Mouse (Mus musculus) thymus, postnatal 36 days (tissue): ENCODE data around the gene Flt3.

Experiments used
- DNase-seq, 2 experiments: peaks; one replicate each; pipeline ENCODE4 v3.0.0; 2022; ENCODE audit warnings: mixed read lengths in 2 of 2

The Flt3 gene

DNA sequence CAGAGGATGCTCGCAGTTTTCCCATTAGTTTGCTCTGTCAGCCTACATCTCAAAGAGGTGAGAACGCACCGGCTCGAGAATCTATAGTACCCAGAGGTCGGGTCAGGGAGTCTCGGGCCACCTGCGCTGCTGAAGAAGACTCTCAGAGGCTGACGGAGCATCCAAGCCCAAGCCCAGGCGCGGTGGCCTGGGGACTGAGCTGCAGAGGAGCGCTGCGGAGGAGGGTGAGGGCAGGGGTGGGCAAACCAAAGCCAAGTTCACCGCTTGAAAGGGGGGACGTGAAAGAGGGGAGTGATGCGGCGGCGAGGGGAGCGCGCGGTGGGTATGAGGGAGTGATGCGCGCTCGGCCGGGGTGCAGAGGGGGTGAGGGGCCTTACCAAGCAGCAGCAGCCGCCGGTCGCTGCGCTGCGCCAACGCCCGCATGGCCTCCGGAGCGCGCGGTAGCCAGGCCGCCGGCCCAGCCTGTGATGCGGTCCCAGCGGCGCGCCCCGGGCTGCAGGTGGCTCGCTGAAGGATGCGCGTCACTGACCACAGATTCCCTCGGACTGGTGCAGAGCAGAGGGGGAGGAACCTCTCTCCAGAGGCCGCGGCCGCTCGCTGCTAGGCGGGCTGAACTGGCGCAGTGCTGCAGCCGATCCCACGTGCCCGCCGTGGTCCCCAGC is at the start of gene Flt3:
TSS of gene Flt3 (minus strand) at position 647 of the 662 bp plus-strand sequence.
- DNase-seq = peak in 1 of 2 experiments; percentile 21

DNA sequence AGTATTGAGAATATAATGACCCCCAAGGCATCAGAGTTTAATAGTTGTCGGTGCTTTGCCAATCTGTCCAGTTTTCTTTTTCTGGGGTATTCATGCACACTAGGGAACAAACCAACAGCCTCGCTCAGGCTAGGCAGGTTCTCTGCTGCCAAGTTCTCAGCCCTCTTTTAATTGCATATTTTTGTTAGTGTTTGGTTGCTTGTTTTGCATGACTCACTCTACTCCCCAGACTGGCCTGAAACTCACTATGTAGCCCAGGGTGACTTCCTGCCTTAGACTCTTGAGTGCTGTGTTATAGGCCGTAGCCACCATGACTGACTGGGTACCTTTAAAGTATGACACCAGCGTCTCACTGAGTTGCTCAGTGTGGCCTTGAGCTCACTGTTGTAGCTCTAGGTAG is 48.6 kb upstream of the Flt3 start:
- no peak for DNase-seq

DNA sequence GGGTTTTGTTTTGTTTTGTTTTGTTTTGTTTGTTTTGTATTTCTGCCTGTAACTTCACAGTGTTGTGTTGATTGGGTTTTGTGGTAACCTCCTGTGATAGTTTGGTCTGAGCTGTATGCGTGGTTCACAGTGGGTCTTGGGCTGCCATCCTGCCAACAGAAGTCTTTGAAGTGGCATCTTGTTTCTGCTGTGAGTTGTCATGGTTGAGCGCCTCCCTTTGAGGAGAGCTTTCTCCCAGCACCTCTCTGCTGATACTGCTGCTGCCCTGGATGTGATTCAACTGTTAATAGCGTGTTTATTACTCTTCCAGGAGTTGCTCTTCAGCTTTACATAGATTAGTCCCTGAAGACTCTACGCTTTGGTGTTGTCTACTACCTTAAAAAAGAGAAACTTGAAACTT is 48.2 kb upstream of the Flt3 start:
- DNase-seq = peak; percentile 23

DNA sequence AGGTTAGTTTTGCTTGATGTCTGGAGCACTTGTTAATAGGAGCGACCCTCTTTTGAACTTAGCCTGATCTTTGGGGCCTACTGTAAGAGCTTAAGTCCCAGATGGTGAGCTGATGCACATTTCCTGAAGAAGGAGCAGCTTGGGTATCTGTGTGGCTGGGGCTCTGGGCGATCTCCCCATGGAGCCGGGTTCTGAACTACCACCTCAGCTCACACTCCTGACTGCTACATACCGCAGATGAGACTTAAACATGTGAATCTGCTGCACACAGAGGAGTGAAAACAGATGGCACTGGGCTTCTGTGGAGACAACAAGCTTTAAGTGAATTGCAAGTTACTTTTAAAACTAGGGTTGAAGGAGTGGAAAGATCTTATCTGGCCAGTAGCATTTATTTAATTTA is 45.0 kb upstream of the Flt3 start:
- no peak for DNase-seq

DNA sequence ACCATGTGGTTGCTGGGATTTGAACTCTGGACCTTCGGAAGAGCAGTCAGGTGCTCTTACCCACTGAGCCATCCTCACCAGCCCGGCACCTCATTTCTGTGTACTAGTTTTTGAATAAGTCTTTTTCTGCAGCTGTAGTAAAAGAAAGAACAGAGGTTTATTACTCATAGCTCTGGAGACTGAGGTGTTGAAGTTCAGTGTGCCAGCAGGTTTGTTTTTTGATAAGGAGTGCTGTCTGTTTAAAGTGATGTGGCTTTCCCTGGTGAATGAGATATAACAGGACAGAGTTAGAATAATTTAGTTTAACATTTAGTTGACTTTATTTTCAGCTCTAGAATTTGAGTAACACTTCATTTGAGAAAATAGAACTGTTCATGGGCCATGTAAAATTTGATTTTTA is 44.5 kb upstream of the Flt3 start:
- DNase-seq = no peak

DNA sequence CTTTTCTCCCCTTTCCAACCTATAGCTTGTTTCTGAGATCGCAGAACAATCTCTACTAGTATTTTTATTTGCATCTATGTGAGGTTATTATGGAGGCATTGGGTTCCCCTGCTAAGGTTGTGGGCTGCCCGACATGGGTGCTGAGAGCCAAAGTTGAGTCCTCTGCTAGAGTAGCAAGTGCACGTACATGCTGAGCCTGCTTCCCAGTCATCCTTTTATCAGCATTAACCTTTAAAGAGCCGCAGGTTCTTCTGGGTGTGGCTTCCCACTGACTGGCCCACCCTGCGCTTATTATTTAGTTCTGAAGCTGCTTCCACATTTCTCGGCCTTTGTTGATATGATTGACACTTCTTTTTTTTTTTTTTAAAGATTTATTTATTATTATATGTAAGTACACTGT is 44.0 kb upstream of the Flt3 start:
- DNase-seq = no peak

DNA sequence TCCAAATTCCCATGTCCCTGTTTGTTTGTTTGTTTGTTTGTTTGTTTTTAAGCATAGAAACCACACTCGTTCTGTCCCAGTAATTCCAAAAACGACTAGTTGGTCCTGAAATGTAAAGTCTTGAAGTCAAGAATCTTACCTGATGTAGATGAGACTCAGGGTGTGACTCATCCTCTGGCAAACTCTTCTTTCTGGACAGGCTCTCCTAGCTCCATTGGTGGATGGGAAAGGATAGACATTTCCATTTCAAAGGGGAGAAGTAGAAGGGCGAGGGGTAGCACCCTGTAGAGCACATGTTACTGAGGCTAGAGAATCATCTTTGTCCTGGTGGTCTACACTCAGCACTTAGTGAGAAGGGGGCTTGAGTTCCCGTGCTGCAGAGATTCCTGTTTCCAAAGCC is 42.5 kb upstream of the Flt3 start:
- no peak for DNase-seq

DNA sequence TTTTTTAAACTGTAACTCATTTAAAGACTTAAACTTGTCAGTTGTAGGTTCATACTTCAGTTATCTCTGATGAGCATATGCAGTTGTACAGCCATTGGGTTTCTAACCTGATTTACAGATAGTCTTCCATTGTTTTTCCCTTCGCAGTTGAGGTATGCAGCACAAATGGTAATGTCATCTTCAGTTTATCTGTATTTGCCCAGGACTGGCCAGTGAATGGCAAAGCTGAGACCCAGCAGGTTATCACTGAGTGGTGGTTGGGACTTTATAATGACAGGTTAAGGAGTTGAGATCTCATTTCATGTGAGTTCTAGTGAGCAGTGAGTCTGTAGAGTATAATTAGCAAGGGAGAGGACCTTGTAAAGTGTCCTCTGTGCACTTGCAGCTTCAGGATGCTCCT is 41.7 kb upstream of the Flt3 start:
- DNase-seq = no peak

DNA sequence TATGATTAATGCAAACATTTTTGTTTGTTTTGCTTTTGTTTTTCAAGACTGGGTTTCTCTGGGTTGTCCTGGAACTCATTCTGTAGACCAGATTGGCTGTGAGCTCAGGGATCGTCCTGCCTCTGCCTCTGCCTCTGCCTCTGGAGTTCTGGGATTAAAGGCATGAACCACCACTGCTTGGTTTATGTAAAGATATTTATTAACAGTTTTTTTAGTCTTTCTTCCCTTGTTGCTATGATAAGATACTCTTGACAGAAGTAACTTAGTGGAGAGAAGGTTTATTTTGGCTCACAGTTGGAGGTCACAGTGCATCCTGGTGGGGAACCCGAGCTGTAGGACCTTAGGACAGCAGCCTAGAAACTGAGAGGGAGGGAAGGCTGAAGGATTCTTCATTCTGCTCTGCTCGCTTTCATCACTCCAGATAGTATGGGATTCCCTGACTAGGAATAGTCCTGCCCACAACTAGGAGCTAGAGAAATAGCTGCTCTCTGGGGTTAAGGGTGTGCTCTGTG is 40.8 kb upstream of the Flt3 start:
- DNase-seq = no peak

DNA sequence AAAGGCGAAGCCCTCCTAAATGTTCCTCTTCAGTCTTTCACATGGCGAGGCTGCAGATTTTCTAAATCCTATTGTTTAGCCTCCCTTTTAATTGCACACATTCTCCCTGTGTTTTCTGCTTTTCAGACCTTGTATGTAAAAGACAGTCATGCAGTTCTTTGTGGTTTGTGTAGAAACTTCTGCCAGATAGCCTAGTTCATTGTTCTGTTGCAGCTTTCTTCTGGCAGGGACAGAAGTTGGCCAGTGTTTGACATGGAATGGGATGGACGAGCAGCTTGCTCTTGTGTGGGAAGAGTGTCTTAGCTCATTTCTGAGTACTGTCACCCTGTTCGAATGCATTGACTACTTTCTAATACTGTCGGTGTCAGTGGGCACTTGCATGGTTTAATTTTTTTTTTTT is 36.2 kb upstream of the Flt3 start:
- no peak for DNase-seq

DNA sequence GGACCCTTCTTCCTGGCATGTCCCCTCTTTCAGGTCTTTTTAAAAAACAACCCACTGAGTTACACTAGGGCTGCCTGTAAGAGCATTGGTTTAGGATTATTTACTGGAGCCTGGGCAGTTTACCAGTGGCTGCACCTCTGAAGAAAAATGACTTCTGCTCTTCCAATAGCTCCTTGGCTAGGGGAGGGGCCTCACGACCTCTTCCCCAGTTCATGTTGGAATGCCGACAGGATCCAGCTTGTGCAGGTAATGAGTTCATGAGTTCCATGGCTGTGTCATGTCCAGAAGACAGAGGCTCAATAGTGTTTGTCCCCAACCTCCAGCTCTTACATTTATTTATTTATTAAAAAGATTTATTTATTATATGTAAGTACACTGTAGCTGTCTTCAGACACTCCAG is 35.5 kb upstream of the Flt3 start:
- DNase-seq = no peak

DNA sequence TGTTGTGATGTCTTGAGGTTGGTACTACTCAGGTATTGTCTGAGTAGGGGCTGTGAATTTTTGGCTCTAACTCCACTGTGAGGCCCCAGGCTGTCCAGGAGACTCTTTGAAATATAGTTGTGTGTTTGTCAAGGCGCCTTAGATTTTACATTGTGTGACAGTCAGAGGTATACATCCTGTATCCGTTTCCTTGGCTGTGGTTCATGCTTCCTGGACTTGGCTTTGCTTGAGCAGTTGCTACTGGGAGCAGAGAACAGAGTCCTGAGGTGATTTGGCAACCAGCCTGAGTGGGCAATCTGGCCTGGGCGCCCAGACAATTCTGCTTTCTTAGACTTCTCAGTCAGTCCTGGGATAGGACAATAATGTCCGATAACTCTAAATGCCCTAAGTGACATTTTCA is 34.9 kb upstream of the Flt3 start:
- DNase-seq = peak in 1 of 2 experiments; percentile 15

DNA sequence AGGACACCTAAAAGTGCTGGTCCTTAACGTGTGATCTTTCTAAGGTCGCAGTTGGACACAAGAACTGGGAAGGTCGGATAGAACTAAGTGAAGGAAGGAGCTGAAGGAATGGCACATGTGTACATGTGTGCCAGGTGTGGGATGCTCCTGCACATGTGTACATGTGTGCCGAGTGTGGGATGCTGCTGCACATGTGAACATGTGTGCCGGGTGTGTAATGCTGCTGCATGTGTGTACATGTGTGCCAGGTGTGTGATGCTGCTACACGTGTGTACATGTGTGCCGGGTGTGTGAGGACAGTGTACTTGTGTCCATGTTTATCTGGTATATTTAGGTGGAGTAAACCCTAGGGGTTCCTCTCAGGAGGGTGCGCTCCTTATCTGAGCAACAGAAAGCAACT is 32.6 kb upstream of the Flt3 start:
- DNase-seq = no peak

DNA sequence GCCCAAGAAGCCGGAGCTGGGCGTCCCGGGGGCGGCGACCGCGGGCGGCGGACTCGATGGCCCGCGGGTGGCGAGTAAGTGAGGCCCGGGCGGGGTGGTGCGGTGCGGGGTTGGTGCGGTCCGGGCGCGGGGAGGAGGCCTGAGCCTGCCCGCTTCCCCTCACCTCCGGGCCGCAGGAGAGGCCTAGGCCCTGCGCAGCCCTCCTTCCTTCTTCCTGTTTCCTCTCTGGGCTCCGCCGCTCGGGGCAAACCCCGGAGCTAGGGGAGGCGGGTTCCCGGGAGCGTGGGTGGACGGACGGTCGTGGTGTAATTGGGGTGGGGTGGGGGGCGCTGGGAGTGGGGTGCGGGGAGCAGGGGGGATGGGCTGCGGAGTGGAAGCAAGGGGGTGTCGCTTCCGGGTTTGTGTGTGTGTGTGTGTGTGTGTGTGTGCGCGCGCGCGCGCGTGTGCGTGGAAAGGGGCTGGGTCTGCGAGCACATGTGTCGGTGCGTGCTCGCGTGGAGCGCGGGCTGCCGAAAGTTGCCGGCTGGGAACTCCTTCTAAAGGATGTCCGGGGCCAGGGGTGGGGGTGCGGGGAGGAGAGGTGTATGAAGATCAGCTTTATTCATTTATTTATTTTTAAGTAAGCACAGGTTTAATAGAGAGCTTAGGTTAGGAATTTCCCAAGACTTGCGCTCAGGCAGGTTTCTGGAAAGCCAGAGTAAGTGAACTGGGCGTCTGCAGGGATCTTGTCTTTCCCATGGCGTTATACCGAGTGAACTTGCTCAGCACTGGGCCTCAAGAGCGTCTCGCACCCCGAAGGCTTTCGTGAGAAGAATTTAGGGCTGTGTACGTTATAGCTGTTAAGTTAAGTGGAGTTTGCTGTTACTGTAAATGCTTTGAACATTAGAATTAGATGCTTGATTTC is 30.9 kb upstream of the Flt3 start:
- DNase-seq = peak; percentile 80 to 85

DNA sequence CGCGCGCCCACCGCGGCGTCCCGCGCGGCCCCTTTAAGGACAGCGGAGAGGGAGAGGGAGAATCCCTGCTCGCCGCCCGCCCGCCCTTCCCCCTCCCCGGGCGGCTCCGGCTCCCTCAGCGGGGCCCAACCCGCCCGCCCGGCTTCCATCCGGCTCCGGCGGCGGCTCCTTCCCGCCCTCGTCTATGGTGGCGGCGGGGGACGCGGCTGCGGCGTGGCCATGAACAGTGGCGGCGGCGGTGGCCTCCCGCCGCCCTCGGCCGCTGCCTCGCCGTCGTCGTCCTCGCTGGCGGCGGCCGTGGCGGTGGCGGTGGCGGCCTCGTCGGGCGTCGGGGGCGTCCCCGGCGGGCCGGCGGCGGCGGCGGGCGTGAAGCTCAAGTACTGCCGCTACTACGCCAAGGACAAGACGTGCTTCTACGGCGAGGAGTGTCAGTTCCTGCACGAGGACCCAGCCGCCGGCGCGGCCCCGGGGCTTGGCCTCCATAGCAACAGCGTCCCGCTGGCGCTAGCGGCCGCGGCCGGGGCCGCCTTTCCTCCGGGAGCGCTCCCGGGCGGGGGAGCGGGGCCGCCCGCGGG is 30.2 kb upstream of the Flt3 start:
- DNase-seq = peak in 1 of 2 experiments; percentile 64

DNA sequence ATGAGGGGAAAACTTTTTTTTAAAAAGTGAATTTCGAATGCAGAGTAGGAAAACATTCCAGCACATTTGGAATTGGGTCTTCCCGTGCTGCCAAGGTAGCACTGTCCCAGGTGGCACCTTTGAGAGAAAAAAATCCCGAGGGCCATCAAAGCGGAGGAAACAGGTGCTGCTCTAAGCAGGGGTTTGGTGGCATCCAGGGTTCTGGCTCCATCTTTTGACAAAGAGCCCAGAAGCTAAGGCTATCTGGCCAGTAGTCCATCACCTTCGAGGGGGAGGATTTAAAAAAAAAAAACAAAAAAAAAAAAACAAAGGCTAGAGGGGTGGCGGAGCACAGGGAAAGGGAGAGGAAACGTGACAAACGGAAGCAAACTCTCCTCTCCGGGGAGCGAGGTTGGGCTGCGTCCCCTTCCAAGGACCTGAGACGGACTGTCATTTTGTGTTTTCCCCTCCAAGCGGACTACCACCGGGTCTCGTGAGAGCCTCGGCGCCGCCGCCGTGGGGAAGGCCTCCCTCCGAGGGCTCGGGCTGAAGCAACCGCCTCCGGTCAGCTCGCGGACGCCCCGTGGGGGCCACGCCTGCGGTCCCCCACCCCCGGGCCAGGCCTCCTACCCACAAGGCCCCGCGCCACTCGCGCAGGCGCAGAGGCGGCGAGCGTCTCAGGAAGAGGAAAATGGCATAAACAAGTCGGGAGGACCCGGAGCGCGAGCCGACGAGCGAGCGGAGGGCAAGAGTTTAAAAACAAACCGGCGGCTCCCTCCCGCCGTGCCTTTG is 29.4 kb upstream of the Flt3 start, which contains the start of gene Pan3:
TSS of gene Pan3 (plus strand) at position 627 of the 771 bp plus-strand sequence.
- peak; percentile 95 for DNase-seq

DNA sequence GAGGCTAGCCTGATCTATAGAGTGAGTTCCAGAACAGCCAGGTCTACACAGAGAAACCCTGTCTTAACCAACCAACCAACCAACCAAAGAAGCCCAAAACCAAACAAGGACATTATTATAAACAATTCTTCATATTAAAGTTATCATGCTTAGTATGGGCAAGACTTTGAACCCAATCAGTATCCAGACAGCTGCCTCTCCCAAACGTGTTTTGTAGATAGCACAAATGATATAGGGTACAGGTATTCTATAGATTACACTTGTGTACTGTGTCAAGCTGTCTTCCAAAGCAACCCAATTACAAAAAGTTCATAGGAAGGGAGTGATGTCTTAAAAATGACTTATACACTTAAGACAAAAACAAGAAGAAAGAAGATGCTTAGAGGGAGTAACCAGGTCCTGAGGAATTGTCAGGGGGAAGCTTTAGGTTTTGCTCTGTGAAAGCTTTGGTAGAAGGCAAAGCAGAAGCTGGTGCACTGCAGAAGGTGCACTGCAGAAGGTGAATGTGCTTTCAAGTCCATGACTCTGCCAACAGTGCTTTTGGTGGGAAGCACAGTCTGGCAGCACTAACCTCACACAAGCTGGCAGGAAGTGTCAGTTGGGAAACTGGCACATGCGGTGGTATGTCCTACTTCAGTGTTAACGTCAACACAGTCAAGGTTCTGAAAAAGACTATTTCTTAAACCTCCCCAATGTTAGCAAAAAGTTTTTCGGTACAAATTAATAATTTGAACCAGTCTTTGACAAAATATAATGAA is 25.9 kb upstream of the Flt3 start:
- peak; percentile 52 to 77 for DNase-seq

DNA sequence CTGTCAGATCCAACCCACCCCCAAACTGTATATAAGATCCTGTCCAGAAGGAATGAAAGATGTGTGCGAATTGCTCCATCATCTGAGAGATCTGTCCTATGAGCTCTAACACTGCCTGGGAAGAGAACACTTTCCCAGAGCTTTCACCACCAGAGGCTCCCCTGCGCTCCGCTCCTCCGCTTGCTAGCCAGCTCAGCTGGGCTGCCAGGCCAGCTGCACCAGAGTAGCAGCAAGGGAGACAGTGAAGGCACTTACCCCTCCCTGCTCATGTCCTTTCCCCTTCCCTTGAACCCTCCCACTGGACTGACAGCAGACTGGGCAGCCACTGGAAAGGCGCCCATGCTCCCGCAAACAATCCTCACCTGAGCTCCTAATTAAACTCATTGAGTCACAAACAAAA is 23.3 kb upstream of the Flt3 start:
- peak in 1 of 2 experiments; percentile 39 for DNase-seq

DNA sequence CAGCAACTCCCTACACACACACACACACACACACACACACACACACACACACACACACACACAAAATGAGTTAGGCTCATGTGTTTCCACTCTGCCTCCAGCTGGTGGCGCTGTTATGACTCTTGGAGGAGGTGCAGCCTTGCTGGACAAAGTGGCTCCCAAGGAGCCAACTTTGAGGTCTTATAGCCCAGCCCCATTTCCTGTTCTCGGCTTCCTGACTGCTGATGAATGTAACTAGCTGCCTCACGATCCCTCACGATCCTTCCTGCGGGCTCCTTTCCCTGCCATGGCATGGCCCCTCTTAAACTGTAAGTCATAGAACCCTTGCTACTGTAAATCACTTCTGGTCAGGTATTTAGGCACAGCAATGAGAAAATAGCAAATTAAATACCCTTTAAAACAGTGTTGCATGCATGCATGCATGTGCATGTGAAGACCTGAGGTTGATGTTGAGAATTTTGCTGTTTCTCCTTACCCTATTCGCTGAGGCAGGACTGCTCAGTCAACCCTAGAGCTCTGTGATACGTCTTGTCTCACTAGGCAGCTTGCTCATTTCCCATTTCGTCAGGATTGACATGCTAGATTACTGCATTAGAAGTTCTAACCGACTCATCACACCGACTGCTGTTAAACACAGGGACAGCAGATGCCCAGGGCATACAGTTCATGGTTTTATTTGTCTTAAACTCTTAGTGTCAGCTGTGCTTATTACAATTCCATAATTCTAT is 18.3 kb upstream of the Flt3 start:
- DNase-seq = peak; percentile 71 to 76

DNA sequence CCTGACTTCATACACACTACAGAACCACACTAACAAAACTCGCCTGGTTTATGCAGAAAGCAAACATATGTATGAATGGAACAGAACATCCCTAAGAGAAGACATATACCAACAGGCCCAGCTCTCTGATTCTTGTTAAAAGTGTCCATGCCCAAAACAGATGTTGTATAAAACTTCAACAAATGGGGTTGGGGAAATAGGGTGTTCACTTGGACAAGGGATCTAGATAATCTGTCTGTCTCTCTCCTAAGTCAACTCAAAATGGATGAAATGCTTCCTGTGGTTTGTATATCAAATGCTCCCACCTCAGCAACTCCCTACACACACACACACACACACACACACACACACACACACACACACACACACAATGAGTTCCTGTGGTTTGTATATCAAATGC is 17.7 kb upstream of the Flt3 start:
- no peak for DNase-seq

DNA sequence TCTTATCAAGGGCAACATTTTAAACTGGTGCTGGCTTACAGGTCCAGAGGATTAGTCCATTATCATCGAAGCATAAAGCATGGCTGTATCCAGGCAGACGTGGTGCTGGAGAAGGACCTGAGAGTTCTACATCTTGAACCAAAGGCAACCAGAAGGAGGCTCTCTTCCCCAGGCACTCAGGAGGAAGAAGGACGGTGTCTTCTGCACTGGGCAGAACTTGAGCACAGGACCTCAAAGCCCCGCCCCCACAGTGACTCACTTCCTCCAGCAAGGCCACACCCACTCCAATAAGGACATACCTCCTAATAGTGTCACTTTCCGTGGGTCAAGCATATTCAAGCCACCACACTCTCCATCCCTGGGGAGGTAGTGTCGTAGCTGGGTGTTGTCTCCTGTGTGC is 10.3 kb upstream of the Flt3 start:
- DNase-seq = no peak
